Mouse (Mus musculus) stomach, postnatal 0 days (tissue): ENCODE measurements at regions not wholly inside any gene's neighbourhood (a gene's known extent, or its start where the extent isn't known, plus 50 kb on each side); places are given as distances from the start of the nearest gene placed in this dataset.

ENCODE experiments used
- ATAC-seq: fragments of 200-750 bp; cut with Nextera tagmentation; 2 replicates; pipeline ENCODE4 v1.8.0; 2017; ENCODE audit not compliant: low FRiP score, low TSS enrichment
- DNase-seq: peaks from one replicate; pipeline ENCODE4 v3.0.0-alpha.2; 2016; ENCODE audit warnings: low spot score
- H3K27ac ChIP-seq: fragments of 300-500 bp; sonication (generic); replicated peaks from 2 replicates; pipeline ENCODE4 v1.5.1; 2014; ENCODE audit warnings: mild to moderate bottlenecking, control low read depth
- H3K27me3 ChIP-seq: fragments of 300-500 bp; sonication (generic); 2 replicates; pipeline ENCODE4 v1.6.1; 2014; ENCODE audit warnings: low read length; ENCODE audit not compliant: control insufficient read depth, insufficient read depth
- H3K36me3 ChIP-seq: fragments of 300-500 bp; sonication (generic); 2 replicates; pipeline ENCODE4 v1.6.1; 2014; ENCODE audit warnings: low read length, mixed read lengths; ENCODE audit not compliant: control insufficient read depth, insufficient read depth
- H3K4me1 ChIP-seq: fragments of 300-500 bp; sonication (generic); replicated peaks from 2 replicates; pipeline ENCODE4 v1.6.1; 2014; ENCODE audit warnings: antibody characterized with exemption; ENCODE audit not compliant: control insufficient read depth, insufficient read depth
- H3K4me2 ChIP-seq: fragments of 300-500 bp; sonication (generic); replicated peaks from 2 replicates; pipeline ENCODE4 v1.6.1; 2014; ENCODE audit warnings: low read depth, mild to moderate bottlenecking, control low read depth, moderate library complexity
- H3K4me3 ChIP-seq: fragments of 300-500 bp; sonication (generic); 2 replicates; pipeline ENCODE4 v1.5.1; 2014; ENCODE audit warnings: low read depth, low read length, control low read depth
- H3K9ac ChIP-seq: fragments of 300-500 bp; sonication (generic); 2 replicates; pipeline ENCODE4 v1.6.1; 2014; ENCODE audit warnings: mild to moderate bottlenecking, low read length, control low read depth, mixed read lengths
- H3K9me3 ChIP-seq: fragments of 300-500 bp; sonication (generic); 2 replicates; pipeline ENCODE4 v1.6.1; 2016; ENCODE audit warnings: low read length; ENCODE audit not compliant: control insufficient read depth
- CTCF ChIP-seq: IDR thresholded peaks from 2 replicates; pipeline ENCODE4 v1.5.1; 2016; ENCODE audit warnings: antibody characterized with exemption, low read depth, mild to moderate bottlenecking, moderate library complexity
- EP300 ChIP-seq: optimal IDR thresholded peaks from 2 replicates; pipeline ENCODE3; 2016; ENCODE audit warnings: antibody characterized with exemption
- WGBS: fragments of 180-500 bp; shearing (Covaris S2); extraction: QIAGEN DNeasy Blood & Tissue Kit; methylation state at CpG from one replicate; pipeline ENCODE4 v1.1.7; 2014; 5-methylcytosine and 5-hydroxymethylcytosine counted together

DNA sequence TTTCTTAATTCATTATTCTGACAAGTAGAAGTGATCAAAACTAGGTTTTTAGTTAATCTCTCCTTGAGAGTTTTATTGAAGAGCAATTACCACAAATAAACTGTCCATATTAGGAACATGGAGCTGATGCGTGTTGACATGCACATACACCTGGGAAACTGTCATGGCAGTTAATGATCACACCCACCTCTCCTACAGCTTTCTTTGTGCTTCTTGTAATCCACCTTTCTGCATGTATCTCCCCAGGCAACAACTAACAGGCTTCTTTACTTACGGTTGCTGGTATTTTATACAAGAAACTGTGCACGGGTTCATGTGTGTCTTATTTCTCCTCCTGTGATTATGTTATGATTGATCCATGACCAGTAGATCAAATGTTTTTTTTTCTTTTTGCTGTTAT is 296.0 kb upstream of the Nr5a2 start:
- no peak for TF ChIP-seq CTCF
- TF ChIP-seq EP300: no peak
- Histone ChIP-seq H3K27me3 (no peaks in the 10 kb centered on the region), H3K4me2 (no peak overlapping the region), H3K4me1 (no peaks in the 10 kb centered on the region), H3K36me3 (no peaks in the 10 kb centered on the region), H3K9ac (no peak overlapping the region), H3K9me3 (no peaks in the 10 kb centered on the region), H3K27ac (no peak overlapping the region), H3K4me3 (no peak overlapping the region)
- DNase-seq: no peak
- no peak for ATAC-seq
- WGBS: 84% methylated on average over 3 of the region's 3 CpGs

GRCm38 (mm10) chr1:137255041-137255440 is 294.8 kb upstream of the Nr5a2 start:
- no peak for DNase-seq

DNA sequence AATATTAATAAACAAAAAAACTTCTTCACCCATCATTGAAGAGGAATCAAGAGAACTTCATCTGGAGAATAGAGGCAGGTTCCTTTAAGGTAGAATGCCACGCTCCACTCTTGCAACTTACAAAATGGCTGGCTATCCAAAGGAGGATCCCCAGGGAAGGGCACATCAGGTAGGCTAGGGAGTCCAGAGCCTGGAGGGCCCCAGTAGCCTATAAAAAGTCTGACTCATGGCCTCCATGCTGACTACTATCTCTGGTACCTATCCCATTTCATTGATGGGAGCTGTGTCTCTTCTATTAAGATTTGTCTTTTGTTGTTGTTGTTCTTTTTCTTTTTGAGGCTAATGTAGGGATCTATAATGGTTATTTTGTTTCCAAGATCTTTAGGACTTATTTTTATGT is 294.4 kb upstream of the Nr5a2 start:
- H3K27me3 ChIP-seq: no peaks in the 10 kb centered on the region
- no peak for ATAC-seq
- WGBS: 88% methylated on average over 1 of the region's 1 CpGs
- H3K4me1 ChIP-seq: no peaks in the 10 kb centered on the region
- H3K9me3 ChIP-seq: no peaks in the 10 kb centered on the region
- DNase-seq: no peak
- no peak overlapping the region for H3K9ac ChIP-seq
- H3K4me3 ChIP-seq: no peak overlapping the region
- no peak overlapping the region for H3K4me2 ChIP-seq
- no peak for TF ChIP-seq EP300
- no peak for TF ChIP-seq CTCF
- no peak overlapping the region for H3K27ac ChIP-seq
- H3K36me3 ChIP-seq: no peaks in the 10 kb centered on the region

More at GRCm38 (mm10) chr1:137255041-137255440, 294.8 kb upstream of the Nr5a2 start:
- Histone ChIP-seq H3K27me3 (no peaks in the 10 kb centered on the region), H3K36me3 (no peaks in the 10 kb centered on the region), H3K4me2 (no peak overlapping the region), H3K27ac (no peak overlapping the region), H3K4me1 (no peaks in the 10 kb centered on the region), H3K9me3 (no peaks in the 10 kb centered on the region), H3K4me3 (no peak overlapping the region), H3K9ac (no peak overlapping the region)
- ATAC-seq: no peak
- TF ChIP-seq CTCF (no peak), EP300 (no peak)

GRCm38 (mm10) chr1:137227098-137227485 is 266.8 kb upstream of the Nr5a2 start:
- WGBS: 77% methylated on average over 4 of the region's 4 CpGs
- Histone ChIP-seq H3K4me2 (no peak overlapping the region), H3K36me3 (no peaks in the 10 kb centered on the region), H3K27me3 (no peaks in the 10 kb centered on the region), H3K9me3 (no peaks in the 10 kb centered on the region), H3K4me1 (no peaks in the 10 kb centered on the region), H3K27ac (no peak overlapping the region), H3K9ac (no peak overlapping the region), H3K4me3 (no peak overlapping the region)
- no peak for ATAC-seq
- TF ChIP-seq EP300: no peak
- DNase-seq: no peak

DNA sequence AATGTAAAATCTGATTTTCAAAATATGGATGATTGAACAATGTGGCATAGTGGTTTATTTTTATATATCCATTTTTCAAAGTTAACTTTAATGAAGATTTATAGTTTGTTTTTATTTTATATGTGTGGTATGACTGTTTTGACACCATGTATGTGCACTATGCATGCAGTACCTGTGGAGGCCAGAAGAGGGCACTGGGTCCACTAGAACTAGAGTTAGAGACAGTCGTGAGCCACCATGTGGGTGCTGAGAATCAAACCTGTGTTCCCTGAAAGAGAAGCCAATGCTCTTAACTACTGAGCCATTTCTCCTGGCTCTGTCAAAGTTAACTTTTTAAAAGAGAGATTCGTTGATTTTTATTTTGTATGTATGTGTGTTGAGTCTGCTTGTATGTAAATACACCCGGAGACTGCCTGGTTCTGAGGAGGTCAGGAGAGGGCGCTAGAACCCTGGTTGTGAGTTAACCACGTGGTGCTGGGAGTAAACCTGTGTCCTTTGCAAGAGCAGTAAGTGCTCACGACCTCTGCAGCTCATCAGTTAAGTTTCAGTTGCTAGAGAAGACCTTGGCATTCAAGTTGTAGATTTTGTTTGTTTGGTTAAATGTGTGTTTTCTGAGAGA is 266.3 kb upstream of the Nr5a2 start:
- Histone ChIP-seq H3K4me1 (no peaks in the 10 kb centered on the region), H3K4me2 (no peak overlapping the region), H3K9me3 (no peaks in the 10 kb centered on the region), H3K27ac (no peak overlapping the region), H3K36me3 (no peaks in the 10 kb centered on the region), H3K27me3 (no peaks in the 10 kb centered on the region), H3K9ac (no peak overlapping the region), H3K4me3 (no peak overlapping the region)
- TF ChIP-seq CTCF: peak; percentile 54
- no peak for TF ChIP-seq EP300
- DNase-seq (no peak), ATAC-seq (no peak)
- 81% methylated on average over 6 of the region's 6 CpGs for WGBS

GRCm38 (mm10) chr1:137225418-137225817 is 265.2 kb upstream of the Nr5a2 start:
- DNase-seq (no peak), ATAC-seq (no peak)
- H3K27me3 ChIP-seq: no peaks in the 10 kb centered on the region
- TF ChIP-seq EP300 (no peak), CTCF (peak; percentile 86)
- no peak overlapping the region for H3K4me2 ChIP-seq
- no peaks in the 10 kb centered on the region for H3K4me1 ChIP-seq
- no peak overlapping the region for H3K9ac ChIP-seq
- H3K36me3 ChIP-seq: no peaks in the 10 kb centered on the region
- H3K27ac ChIP-seq: no peak overlapping the region
- WGBS: 25% methylated on average over 3 of the region's 3 CpGs
- H3K4me3 ChIP-seq: no peak overlapping the region
- no peaks in the 10 kb centered on the region for H3K9me3 ChIP-seq
